Mouse (Mus musculus): Measurements from ENCODE around the gene Aym1.
"Not testable (repeated sequence)": the region's sequence is repeated elsewhere in the genome, so short reads cannot be mapped to it uniquely, and the experiment has no call there.

Aym1 gene

GRCm38 (mm10) chr5:113352636-113353035, 4.5 kb upstream of the Aym1 start:
- no peak for DNase-seq (ENCODE audit: low spot score in 2 of 2)

- DNase-seq (ENCODE audit: low spot score in 2 of 2) = no peak
Observed at GRCm38 (mm10) chr5:113354311-113354710, 2.8 kb upstream of the Aym1 start.

GRCm38 (mm10) chr5:113357656-113358055, 562 bp downstream of the Aym1 start:
- DNase-seq (ENCODE audit: low spot score in 2 of 2) = no peak

GRCm38 (mm10) chr5:113358833-113359232, 1.7 kb downstream of the Aym1 start:
- no peak for DNase-seq (ENCODE audit: low spot score in 2 of 2)

- no peak for DNase-seq (ENCODE audit: low spot score in 2 of 2)
Observed at GRCm38 (mm10) chr5:113361283-113361682, 4.2 kb downstream of the Aym1 start.

- no peak for DNase-seq (ENCODE audit: low spot score in 2 of 2)
Observed at GRCm38 (mm10) chr5:113362258-113362996, 5.3 kb downstream of the Aym1 start.

- DNase-seq (ENCODE audit: low spot score in 2 of 2) = no peak
Observed at GRCm38 (mm10) chr5:113363177-113363576, 6.1 kb downstream of the Aym1 start.

GRCm38 (mm10) chr5:113365921-113366320, 8.8 kb downstream of the Aym1 start:
- peak in 1 of 2 experiments; percentile 25 for DNase-seq (ENCODE audit: low spot score in 2 of 2)

- DNase-seq (ENCODE audit: low spot score in 2 of 2) = not testable (repeated sequence)
Observed at GRCm38 (mm10) chr5:113367726-113368125, 10.6 kb downstream of the Aym1 start.

- DNase-seq (ENCODE audit: low spot score in 2 of 2) = no peak
Observed at GRCm38 (mm10) chr5:113369262-113369868, 12.3 kb downstream of the Aym1 start.

- no peak for DNase-seq (ENCODE audit: low spot score in 2 of 2)
Observed at GRCm38 (mm10) chr5:113372449-113372848, 15.4 kb downstream of the Aym1 start.

- peak in 1 of 2 experiments; percentile 7 for DNase-seq (ENCODE audit: low spot score in 2 of 2)
Observed at GRCm38 (mm10) chr5:113372995-113373950, 16.2 kb downstream of the Aym1 start.

- no peak for DNase-seq (ENCODE audit: low spot score in 2 of 2)
Observed at GRCm38 (mm10) chr5:113374290-113374689, 17.2 kb downstream of the Aym1 start.

GRCm38 (mm10) chr5:113375783-113376182, 18.7 kb downstream of the Aym1 start:
- peak in 1 of 2 experiments; percentile 19 for DNase-seq (ENCODE audit: low spot score in 2 of 2)

- no peak for DNase-seq (ENCODE audit: low spot score in 2 of 2)
Observed at GRCm38 (mm10) chr5:113376292-113376691, 19.2 kb downstream of the Aym1 start.

- no peak for DNase-seq (ENCODE audit: low spot score in 2 of 2)
Observed at GRCm38 (mm10) chr5:113379416-113379815, 22.3 kb downstream of the Aym1 start.

- no peak for DNase-seq (ENCODE audit: low spot score in 2 of 2)
Observed at GRCm38 (mm10) chr5:113380553-113380952, 23.5 kb downstream of the Aym1 start.

GRCm38 (mm10) chr5:113382580-113382979, 25.5 kb downstream of the Aym1 start:
- no peak for DNase-seq (ENCODE audit: low spot score in 2 of 2)

- no peak for DNase-seq (ENCODE audit: low spot score in 2 of 2)
Observed at GRCm38 (mm10) chr5:113393766-113394165, 36.7 kb downstream of the Aym1 start.

GRCm38 (mm10) chr5:113396286-113396934, 39.3 kb downstream of the Aym1 start:
- no peak for DNase-seq (ENCODE audit: low spot score in 2 of 2)

GRCm38 (mm10) chr5:113397443-113398317, 40.6 kb downstream of the Aym1 start:
- DNase-seq (ENCODE audit: low spot score in 2 of 2) = no peak
